Mouse (Mus musculus): ENCODE measurements around the gene Dcaf12. TPM values are rescaled to one million over a fixed set of nuclear protein-coding genes. Genes with fewer than 3 reads are reported as not detected.
A peak's percentile ranks its signal among the peaks of the same experiment; 100 is the strongest.

The Dcaf12 gene
- total and polyA plus RNA-seq, 2 experiments from 2014 or later = 57.3 to 63.3 TPM

GRCm38 (mm10) chr4:41253756-41254155 lies 60.9 kb downstream of the Dcaf12 start:
- Histone ChIP-seq H3K4me2 (ENCODE audit: low read depth) (no peak overlapping the region), H3K9me3 (ENCODE audit: low read length) (no peaks in the 10 kb centered on the region), H3K4me1 (ENCODE audit: insufficient read depth) (0 out of 2 replicates have a peak, but pooled peaks cover 3% of the 10 kb centered on the region), H3K9ac (no peak overlapping the region), H3K36me3 (ENCODE audit: insufficient read depth) (peaks cover 9% of the 10 kb centered on the region; the same call in 1 of the 2 replicates), H3K27me3 (ENCODE audit: insufficient read depth, low read length) (no peaks in the 10 kb centered on the region), H3K27ac (ENCODE audit: low read depth, low read length) (no peak overlapping the region), H3K4me3 (ENCODE audit: low read depth, low read length) (no peak overlapping the region)
- DNase-seq = no peak
- 91% methylated on average over 2 of the region's 2 CpGs for WGBS
- no peak for TF ChIP-seq CTCF (IDR thresholded peaks at IDR 0.05; ENCODE audit: low read depth)
- no peak for ATAC-seq

DNA sequence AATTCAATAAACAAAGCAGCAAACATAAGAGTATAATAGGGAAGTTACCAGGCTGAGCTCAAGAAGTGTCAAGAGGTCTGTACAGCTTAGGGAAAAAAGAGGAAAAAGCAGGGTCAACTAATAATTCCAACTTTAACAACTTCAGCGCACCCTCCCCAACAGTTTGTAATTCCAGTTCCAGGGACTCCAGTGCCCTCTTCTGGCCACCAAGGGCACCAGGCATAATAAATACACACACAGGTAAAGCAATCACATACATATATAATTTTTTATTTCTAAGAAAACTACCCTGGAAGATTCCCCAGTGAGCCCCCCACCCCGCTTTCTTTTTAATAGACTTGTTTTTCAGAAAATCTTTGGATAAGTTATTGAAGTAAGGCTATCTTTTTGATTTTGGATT lies 69.3 kb downstream of the Dcaf12 start:
- no peak overlapping the region for H3K27ac ChIP-seq (ENCODE audit: low read depth, low read length)
- H3K4me2 ChIP-seq (ENCODE audit: low read depth) = no peak overlapping the region
- no peak overlapping the region for H3K9ac ChIP-seq
- H3K4me1 ChIP-seq (ENCODE audit: insufficient read depth) = no peaks in the 10 kb centered on the region
- TF ChIP-seq CTCF (IDR thresholded peaks at IDR 0.05; ENCODE audit: low read depth) = peak; percentile 32; the same call in 1 of the 2 replicates
- ATAC-seq (no peak), DNase-seq (no peak)
- no peak overlapping the region for H3K4me3 ChIP-seq (ENCODE audit: low read depth, low read length)
- H3K9me3 ChIP-seq (ENCODE audit: low read length) = no peaks in the 10 kb centered on the region
- WGBS = 90% methylated on average over 2 of the region's 2 CpGs
- H3K36me3 ChIP-seq (ENCODE audit: insufficient read depth) = peaks cover 15% of the 10 kb centered on the region; the same call in 1 of the 2 replicates
- no peaks in the 10 kb centered on the region for H3K27me3 ChIP-seq (ENCODE audit: insufficient read depth, low read length)

Other genes starting within 250 kb of the Dcaf12 start
- 0.23 TPM in 1 of 2 replicates, not detected in the other for gene Aqp3, start 216.7 kb downstream of the Dcaf12 start, total RNA-seq (2014; rRNA removed)
- 0.13 and 0.36 TPM in 2 replicates for gene Aqp3, start 216.7 kb downstream of the Dcaf12 start, polyA plus RNA-seq (2015; fragmentation: Nextera tagmentation; extraction: Ambion mirVana)
- 54.3 and 81.8 TPM in 2 replicates for gene Nol6, start 190.4 kb downstream of the Dcaf12 start, total RNA-seq (2014; rRNA removed)
- gene Nol6, start 190.4 kb downstream of the Dcaf12 start, polyA plus RNA-seq (2015; fragmentation: Nextera tagmentation; extraction: Ambion mirVana) = 39.1 and 46.0 TPM in 2 replicates
- 55.8 and 67.6 TPM in 2 replicates for gene Ube2r2, start 179.1 kb downstream of the Dcaf12 start, total RNA-seq (2014; rRNA removed)
- 39.1 and 46.7 TPM in 2 replicates for gene Ube2r2, start 179.1 kb downstream of the Dcaf12 start, polyA plus RNA-seq (2015; fragmentation: Nextera tagmentation; extraction: Ambion mirVana)
- gene Ubap2, start 39.7 kb downstream of the Dcaf12 start, total RNA-seq (2014; rRNA removed) = 15.3 and 16.1 TPM in 2 replicates
- 29.3 and 37.3 TPM in 2 replicates for gene Ubap2, start 39.7 kb downstream of the Dcaf12 start, polyA plus RNA-seq (2015; fragmentation: Nextera tagmentation; extraction: Ambion mirVana)
- 38.2 and 50.3 TPM in 2 replicates for gene Ubap1, start 34.1 kb upstream of the Dcaf12 start, total RNA-seq (2014; rRNA removed)
- 52.7 and 59.3 TPM in 2 replicates for gene Ubap1, start 34.1 kb upstream of the Dcaf12 start, polyA plus RNA-seq (2015; fragmentation: Nextera tagmentation; extraction: Ambion mirVana)
- 2.2 and 4.2 TPM in 2 replicates for gene Kif24, start 150.0 kb upstream of the Dcaf12 start, total RNA-seq (2014; rRNA removed)
- gene Kif24, start 150.0 kb upstream of the Dcaf12 start, polyA plus RNA-seq (2015; fragmentation: Nextera tagmentation; extraction: Ambion mirVana) = 0.78 and 1.8 TPM in 2 replicates
- gene Nudt2, start 150.3 kb upstream of the Dcaf12 start, total RNA-seq (2014; rRNA removed) = 56.0 and 80.3 TPM in 2 replicates
- gene Nudt2, start 150.3 kb upstream of the Dcaf12 start, polyA plus RNA-seq (2015; fragmentation: Nextera tagmentation; extraction: Ambion mirVana) = 95.5 and 101 TPM in 2 replicates
- 14.7 and 16.0 TPM in 2 replicates for gene AI464131, start 188.2 kb upstream of the Dcaf12 start, total RNA-seq (2014; rRNA removed)
- 4.7 and 8.2 TPM in 2 replicates for gene AI464131, start 188.2 kb upstream of the Dcaf12 start, polyA plus RNA-seq (2015; fragmentation: Nextera tagmentation; extraction: Ambion mirVana)
- gene 1110017D15Rik, start 202.4 kb upstream of the Dcaf12 start, total RNA-seq (2014; rRNA removed) = 11.8 and 15.6 TPM in 2 replicates
- 21.1 and 21.7 TPM in 2 replicates for gene 1110017D15Rik, start 202.4 kb upstream of the Dcaf12 start, polyA plus RNA-seq (2015; fragmentation: Nextera tagmentation; extraction: Ambion mirVana)

Data from forebrain, postnatal 0 days (tissue).